Mouse (Mus musculus): ENCODE data around the gene Trmt6. TPM values are rescaled to one million over a fixed set of nuclear protein-coding genes. Genes with fewer than 3 reads are reported as not detected.

Trmt6 gene
- polyA plus RNA-seq, 1 experiment from 2014 or later = 30.7 TPM

GRCm38 (mm10) chr2:132770822-132771221 is 45.0 kb downstream of the Trmt6 start:
- no peak for DNase-seq (ENCODE audit: low spot score)
- Histone ChIP-seq H3K9me3 (ENCODE audit: control insufficient read depth, low read length) (no peaks in the 10 kb centered on the region), H3K4me1 (replicated peaks; ENCODE audit: control insufficient read depth, insufficient read depth, low read length) (no peaks in the 10 kb centered on the region), H3K4me2 (replicated peaks; ENCODE audit: low read depth, low read length) (no peak overlapping the region), H3K27ac (ENCODE audit: low read depth, low read length) (no peak overlapping the region), H3K27me3 (ENCODE audit: control insufficient read depth, insufficient read depth, low read length) (no peaks in the 10 kb centered on the region), H3K4me3 (ENCODE audit: low read depth, low read length) (no peak overlapping the region), H3K9ac (ENCODE audit: low read depth, low read length) (no peak overlapping the region), H3K36me3 (ENCODE audit: control insufficient read depth, insufficient read depth, low read length) (no peaks in the 10 kb centered on the region)
- ATAC-seq (ENCODE audit: low FRiP score) = no peak
- 81% methylated on average over 1 of the region's 1 CpGs for WGBS

- H3K4me2 ChIP-seq (replicated peaks; ENCODE audit: low read depth, low read length) = no peak overlapping the region
- H3K4me3 ChIP-seq (ENCODE audit: low read depth, low read length) = no peak overlapping the region
- no peak overlapping the region for H3K9ac ChIP-seq (ENCODE audit: low read depth, low read length)
- H3K4me1 ChIP-seq (replicated peaks; ENCODE audit: control insufficient read depth, insufficient read depth, low read length) = no peaks in the 10 kb centered on the region
- no peak overlapping the region for H3K27ac ChIP-seq (ENCODE audit: low read depth, low read length)
- H3K36me3 ChIP-seq (ENCODE audit: control insufficient read depth, insufficient read depth, low read length) = no peaks in the 10 kb centered on the region
- H3K9me3 ChIP-seq (ENCODE audit: control insufficient read depth, low read length) = no peaks in the 10 kb centered on the region
- DNase-seq (ENCODE audit: low spot score) (no peak), ATAC-seq (ENCODE audit: low FRiP score) (no peak)
- no peaks in the 10 kb centered on the region for H3K27me3 ChIP-seq (ENCODE audit: control insufficient read depth, insufficient read depth, low read length)
- WGBS = 70% methylated on average over 5 of the region's 5 CpGs
Measured at GRCm38 (mm10) chr2:132757911-132758310, 57.9 kb downstream of the Trmt6 start.

Other genes with a start within 250 kb of the Trmt6 start
- gene Gpcpd1, start 228.3 kb downstream of the Trmt6 start, polyA plus RNA-seq (2014; fragmentation: Nextera tagmentation; extraction: Ambion mirVana) = 48.5 and 52.1 TPM in 2 replicates
- 18.0 and 20.0 TPM in 2 replicates for gene Shld1, start 129.1 kb downstream of the Trmt6 start, polyA plus RNA-seq (2014; fragmentation: Nextera tagmentation; extraction: Ambion mirVana)
- gene Chgb, start 34.8 kb downstream of the Trmt6 start, polyA plus RNA-seq (2014; fragmentation: Nextera tagmentation; extraction: Ambion mirVana) = 23.8 and 27.5 TPM in 2 replicates
- 18.8 and 23.5 TPM in 2 replicates for gene Mcm8, start 86 bp upstream of the Trmt6 start, polyA plus RNA-seq (2014; fragmentation: Nextera tagmentation; extraction: Ambion mirVana)
- 11.5 and 21.7 TPM in 2 replicates for gene Crls1, start 30.6 kb upstream of the Trmt6 start, polyA plus RNA-seq (2014; fragmentation: Nextera tagmentation; extraction: Ambion mirVana)
- 0.35 TPM in 1 of 2 replicates, not detected in the other for gene Lrrn4, start 64.8 kb upstream of the Trmt6 start, polyA plus RNA-seq (2014; fragmentation: Nextera tagmentation; extraction: Ambion mirVana)
- gene Fermt1, start 129.9 kb upstream of the Trmt6 start, polyA plus RNA-seq (2014; fragmentation: Nextera tagmentation; extraction: Ambion mirVana) = 1.6 and 6.0 TPM in 2 replicates